Mouse (Mus musculus): ENCODE data around the gene Rcbtb1. TPM values are rescaled to one million over a fixed set of nuclear protein-coding genes. Genes with fewer than 3 reads are reported as not detected.
"Not testable (repeated sequence)": the region's sequence is repeated elsewhere in the genome, so short reads cannot be mapped to it uniquely, and the experiment has no call there.

Gene Rcbtb1
- total and polyA plus RNA-seq, 2 experiments from 2014 or later, result 30.6 to 36.6 TPM

- no peaks in the 10 kb centered on the region for H3K36me3 ChIP-seq (ENCODE audit: insufficient read depth, low read length)
- WGBS, result 66% methylated on average over 3 of the region's 3 CpGs
These were observed 59.0 kb downstream of the Rcbtb1 start, which contains the start of gene Gm6904 for GRCm38 (mm10) chr14:59260056-59260455. Gene Gm6904, minus strand, starts transcription at chr14:59260216.

GRCm38 (mm10) chr14:59274961-59275360 lies 74.0 kb downstream of the Rcbtb1 start:
- not testable (repeated sequence) for H3K4me1 ChIP-seq (ENCODE audit: insufficient read depth, low read length); H3K4me2 ChIP-seq (ENCODE audit: low read depth, low read length); H3K27ac ChIP-seq; H3K27me3 ChIP-seq (ENCODE audit: insufficient read depth, low read length); DNase-seq (ENCODE audit: low spot score); ATAC-seq; H3K4me3 ChIP-seq (ENCODE audit: low read length); H3K9me3 ChIP-seq (ENCODE audit: low read length); H3K9ac ChIP-seq (replicated peaks; ENCODE audit: low read length); H3K36me3 ChIP-seq (ENCODE audit: insufficient read depth, low read length)
- 93% methylated on average over 4 of the region's 4 CpGs for WGBS

More at GRCm38 (mm10) chr14:59260056-59260455, 59.0 kb downstream of the Rcbtb1 start, which contains the start of gene Gm6904:
- H3K9ac ChIP-seq (replicated peaks; ENCODE audit: low read length), result no peak within 1 kb of the TSS
- H3K4me3 ChIP-seq (ENCODE audit: low read length), result no peak within 1 kb of the TSS
- TF ChIP-seq CTCF (IDR thresholded peaks at IDR 0.05; ENCODE audit: low read depth), result no peak
- H3K27ac ChIP-seq, result no peak within 1 kb of the TSS
- ATAC-seq, result no peak
- H3K27me3 ChIP-seq (ENCODE audit: insufficient read depth, low read length), result no peaks in the 10 kb centered on the region
- no peak for DNase-seq (ENCODE audit: low spot score)
- no peaks in the 10 kb centered on the region for H3K9me3 ChIP-seq (ENCODE audit: low read length)
- no peaks in the 10 kb centered on the region for H3K4me1 ChIP-seq (ENCODE audit: insufficient read depth, low read length)
- H3K4me2 ChIP-seq (ENCODE audit: low read depth, low read length), result no peak within 1 kb of the TSS

Other genes starting within 250 kb of the Rcbtb1 start
- gene 1700129C05Rik, start 58.3 kb upstream of the Rcbtb1 start, total RNA-seq (2014; rRNA removed), result not detected in 2 replicates
- gene 1700129C05Rik, start 58.3 kb upstream of the Rcbtb1 start, polyA plus RNA-seq (2015; fragmentation: Nextera tagmentation; extraction: Ambion mirVana), result not detected in 2 replicates
- gene Gm5142, start 22.5 kb upstream of the Rcbtb1 start, total RNA-seq (2014; rRNA removed), result not detected in 2 replicates
- gene Gm5142, start 22.5 kb upstream of the Rcbtb1 start, polyA plus RNA-seq (2015; fragmentation: Nextera tagmentation; extraction: Ambion mirVana), result not detected in 2 replicates
- gene Gm6904, start 59.0 kb downstream of the Rcbtb1 start, total RNA-seq (2014; rRNA removed), result not detected in 2 replicates
- not detected in 2 replicates for gene Gm6904, start 59.0 kb downstream of the Rcbtb1 start, polyA plus RNA-seq (2015; fragmentation: Nextera tagmentation; extraction: Ambion mirVana)
- not detected in 2 replicates for gene Phf11a, start 96.3 kb downstream of the Rcbtb1 start, total RNA-seq (2014; rRNA removed)
- gene Phf11a, start 96.3 kb downstream of the Rcbtb1 start, polyA plus RNA-seq (2015; fragmentation: Nextera tagmentation; extraction: Ambion mirVana), result 0.14 TPM in 1 of 2 replicates, not detected in the other
- gene Phf11b, start 140.1 kb downstream of the Rcbtb1 start, total RNA-seq (2014; rRNA removed), result 0.72 TPM in 1 of 2 replicates, not detected in the other
- gene Phf11b, start 140.1 kb downstream of the Rcbtb1 start, polyA plus RNA-seq (2015; fragmentation: Nextera tagmentation; extraction: Ambion mirVana), result 0.47 and 0.59 TPM in 2 replicates
- 0.89 TPM in 1 of 2 replicates, not detected in the other for gene Phf11d, start 164.3 kb downstream of the Rcbtb1 start, total RNA-seq (2014; rRNA removed)
- 0.25 and 0.61 TPM in 2 replicates for gene Phf11d, start 164.3 kb downstream of the Rcbtb1 start, polyA plus RNA-seq (2015; fragmentation: Nextera tagmentation; extraction: Ambion mirVana)
- gene Phf11c, start 194.2 kb downstream of the Rcbtb1 start, total RNA-seq (2014; rRNA removed), result 0.05 and 0.32 TPM in 2 replicates
- 0.06 and 0.11 TPM in 2 replicates for gene Phf11c, start 194.2 kb downstream of the Rcbtb1 start, polyA plus RNA-seq (2015; fragmentation: Nextera tagmentation; extraction: Ambion mirVana)
- gene Setdb2, start 239.7 kb downstream of the Rcbtb1 start, total RNA-seq (2014; rRNA removed), result 4.2 and 6.5 TPM in 2 replicates
- 4.4 and 5.6 TPM in 2 replicates for gene Setdb2, start 239.7 kb downstream of the Rcbtb1 start, polyA plus RNA-seq (2015; fragmentation: Nextera tagmentation; extraction: Ambion mirVana)
- gene Cab39l, start 239.8 kb downstream of the Rcbtb1 start, total RNA-seq (2014; rRNA removed), result 16.9 and 22.1 TPM in 2 replicates
- gene Cab39l, start 239.8 kb downstream of the Rcbtb1 start, polyA plus RNA-seq (2015; fragmentation: Nextera tagmentation; extraction: Ambion mirVana), result 32.4 and 35.2 TPM in 2 replicates

Measured in hindbrain, postnatal 0 days (tissue).